Mouse (Mus musculus) neural tube, embryonic 15.5 days (tissue): ENCODE measurements at regions not wholly inside any gene's neighbourhood (a gene's known extent, or its start where the extent isn't known, plus 50 kb on each side); places are given as distances from the start of the nearest gene placed in this dataset.

Experiments
- ATAC-seq: fragments of 200-750 bp; cut with Nextera tagmentation; 2 replicates; pipeline ENCODE4 v1.8.0; 2017; ENCODE audit warnings: mild to moderate bottlenecking, moderate TSS enrichment, moderate library complexity; ENCODE audit not compliant: low FRiP score
- H3K27ac ChIP-seq: fragments of 300-500 bp; sonication (generic); replicated peaks from 2 replicates; pipeline ENCODE4 v1.5.1; 2015; ENCODE audit warnings: mild to moderate bottlenecking, inconsistent platforms
- H3K27me3 ChIP-seq: fragments of 300-500 bp; sonication (generic); replicated peaks from 2 replicates; pipeline ENCODE4 v1.6.1; 2015; ENCODE audit warnings: inconsistent platforms
- H3K36me3 ChIP-seq: fragments of 300-500 bp; sonication (generic); 2 replicates; pipeline ENCODE4 v1.6.1; 2015; ENCODE audit warnings: inconsistent platforms
- H3K4me1 ChIP-seq: fragments of 300-500 bp; sonication (generic); 2 replicates; pipeline ENCODE4 v1.6.1; 2015; ENCODE audit warnings: inconsistent platforms
- H3K4me2 ChIP-seq: fragments of 300-500 bp; sonication (generic); 2 replicates; pipeline ENCODE4 v1.6.1; 2015; ENCODE audit warnings: inconsistent platforms, mild to moderate bottlenecking, moderate library complexity
- H3K4me3 ChIP-seq: fragments of 300-500 bp; sonication (generic); replicated peaks from 2 replicates; pipeline ENCODE4 v1.5.1; 2015; ENCODE audit warnings: mild to moderate bottlenecking, inconsistent platforms
- H3K9ac ChIP-seq: fragments of 300-500 bp; sonication (generic); replicated peaks from 2 replicates; pipeline ENCODE4 v1.6.1; 2015; ENCODE audit warnings: mild to moderate bottlenecking, inconsistent platforms
- H3K9me3 ChIP-seq: fragments of 300-500 bp; sonication (generic); replicated peaks from 2 replicates; pipeline ENCODE4 v1.6.1; 2016; ENCODE audit warnings: inconsistent platforms
- WGBS: fragments of 180-500 bp; shearing (Covaris S2); methylation state at CpG from one replicate; pipeline ENCODE4 v1.1.7; 2015; ENCODE audit warnings: mixed read lengths; 5-methylcytosine and 5-hydroxymethylcytosine counted together

DNA sequence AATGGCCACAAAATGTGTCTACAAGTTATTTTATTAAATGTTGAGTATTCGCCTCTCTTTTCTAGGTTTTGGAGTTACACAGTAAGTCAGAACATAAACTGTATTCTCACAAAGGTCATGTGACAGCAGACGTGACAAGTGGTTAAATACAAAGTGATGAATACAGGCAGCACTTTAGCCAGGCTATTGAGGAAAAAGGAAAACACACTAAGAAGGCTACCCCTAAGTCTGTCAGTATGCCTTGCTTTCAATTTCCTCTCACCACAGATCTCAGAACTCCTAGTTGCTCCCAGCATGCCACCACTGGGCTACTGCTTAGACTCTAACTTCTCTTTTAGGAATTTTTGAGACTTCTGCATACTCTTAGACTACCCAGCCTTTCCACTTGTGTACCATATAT, 297.9 kb upstream of the Pex5l start:
- Histone ChIP-seq H3K27ac (no peak overlapping the region), H3K4me1 (no peaks in the 10 kb centered on the region), H3K36me3 (no peaks in the 10 kb centered on the region), H3K9me3 (no peaks in the 10 kb centered on the region), H3K27me3 (no peaks in the 10 kb centered on the region), H3K9ac (no peak overlapping the region), H3K4me3 (no peak overlapping the region), H3K4me2 (no peak overlapping the region)
- no peak for ATAC-seq
- 44% methylated on average over 2 of the region's 2 CpGs for WGBS

DNA sequence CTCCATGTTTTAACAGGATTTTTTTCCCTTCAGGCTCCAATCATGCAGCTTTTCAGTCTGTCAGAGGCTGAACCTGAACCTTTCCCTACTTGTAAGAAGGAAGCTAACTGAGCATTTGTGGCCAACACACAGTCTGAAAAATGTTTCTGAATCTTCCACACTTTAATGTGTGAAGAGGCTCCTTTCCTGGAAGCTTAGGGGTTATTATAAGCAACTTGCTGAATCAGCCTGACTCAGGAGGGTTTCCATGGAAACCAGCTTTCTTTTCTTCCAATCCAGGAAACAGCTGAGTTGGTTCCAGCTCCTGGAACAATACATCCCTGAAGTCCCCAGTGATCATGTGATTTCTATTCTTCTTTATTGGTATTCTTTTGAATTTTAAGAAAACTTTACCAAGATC, 297.5 kb upstream of the Pex5l start:
- Histone ChIP-seq H3K4me3 (no peak overlapping the region), H3K36me3 (no peaks in the 10 kb centered on the region), H3K4me2 (no peak overlapping the region), H3K9me3 (no peaks in the 10 kb centered on the region), H3K27ac (no peak overlapping the region), H3K4me1 (no peaks in the 10 kb centered on the region), H3K27me3 (no peaks in the 10 kb centered on the region), H3K9ac (no peak overlapping the region)
- ATAC-seq = no peak

- Histone ChIP-seq H3K4me1 (no peaks in the 10 kb centered on the region), H3K27ac (no peak overlapping the region), H3K9me3 (no peaks in the 10 kb centered on the region), H3K36me3 (no peaks in the 10 kb centered on the region), H3K27me3 (no peaks in the 10 kb centered on the region), H3K4me2 (no peak overlapping the region), H3K9ac (no peak overlapping the region), H3K4me3 (no peak overlapping the region)
- WGBS = 58% methylated on average over 3 of the region's 3 CpGs
- ATAC-seq = no peak
These were observed 273.9 kb upstream of the Pex5l start for GRCm38 (mm10) chr3:33416922-33417321.

- no peaks in the 10 kb centered on the region for H3K27me3 ChIP-seq
- H3K27ac ChIP-seq = no peak overlapping the region
- WGBS = 95% methylated on average over 1 of the region's 1 CpGs
- H3K9me3 ChIP-seq = no peaks in the 10 kb centered on the region
- no peak overlapping the region for H3K4me3 ChIP-seq
- ATAC-seq = no peak
- no peaks in the 10 kb centered on the region for H3K36me3 ChIP-seq
- no peak overlapping the region for H3K4me2 ChIP-seq
- no peaks in the 10 kb centered on the region for H3K4me1 ChIP-seq
- no peak overlapping the region for H3K9ac ChIP-seq
These were observed 273.3 kb upstream of the Pex5l start for GRCm38 (mm10) chr3:33416321-33416720.

DNA sequence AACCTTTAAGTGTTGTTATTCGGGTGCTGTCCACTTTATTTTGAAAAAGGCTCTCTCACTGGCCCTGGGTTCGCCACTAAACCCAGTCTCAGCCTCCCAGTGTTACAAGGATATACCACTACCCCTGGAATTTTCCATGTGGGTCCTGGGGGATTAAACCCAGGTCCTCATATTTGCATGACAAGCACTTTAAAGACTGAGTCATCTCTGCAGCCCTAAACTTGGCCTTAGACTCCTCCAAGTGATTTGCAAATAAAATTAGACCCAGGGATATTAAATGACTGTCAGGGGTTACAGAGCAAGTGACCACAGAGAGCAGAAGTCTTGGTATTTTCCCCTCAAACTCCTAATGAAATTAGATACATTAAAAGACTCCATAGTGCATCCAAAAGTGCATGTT, 258.9 kb upstream of the Pex5l start:
- WGBS = 78% methylated on average over 2 of the region's 2 CpGs
- Histone ChIP-seq H3K4me3 (no peak overlapping the region), H3K27ac (no peak overlapping the region), H3K9me3 (no peaks in the 10 kb centered on the region), H3K27me3 (no peaks in the 10 kb centered on the region), H3K4me1 (no peaks in the 10 kb centered on the region), H3K4me2 (no peak overlapping the region), H3K36me3 (no peaks in the 10 kb centered on the region), H3K9ac (no peak overlapping the region)
- no peak for ATAC-seq

DNA sequence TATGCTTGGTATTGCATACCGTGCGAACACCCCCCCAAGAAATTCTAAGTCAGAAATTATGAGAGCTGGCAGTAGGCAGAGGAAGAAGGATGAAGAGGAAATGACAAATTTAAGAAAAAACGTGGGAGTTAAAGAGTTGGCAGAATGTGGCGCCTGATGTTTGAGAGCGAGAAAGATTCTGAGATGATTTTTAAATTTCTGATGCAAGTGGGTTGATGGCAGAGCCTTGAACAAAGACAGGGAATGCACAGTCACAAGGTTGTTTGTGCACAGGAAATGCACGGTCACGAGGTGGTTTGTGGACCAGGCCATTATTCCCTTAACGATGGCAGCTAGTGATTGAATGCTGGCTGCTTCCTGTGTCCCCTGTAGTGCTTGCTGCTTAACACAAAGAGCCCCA, 256.3 kb upstream of the Pex5l start:
- Histone ChIP-seq H3K9ac (no peak overlapping the region), H3K4me1 (no peaks in the 10 kb centered on the region), H3K27ac (no peak overlapping the region), H3K9me3 (no peaks in the 10 kb centered on the region), H3K4me3 (no peak overlapping the region), H3K36me3 (no peaks in the 10 kb centered on the region), H3K27me3 (no peaks in the 10 kb centered on the region), H3K4me2 (no peak overlapping the region)
- 65% methylated on average over 8 of the region's 8 CpGs for WGBS
- no peak for ATAC-seq

GRCm38 (mm10) chr3:33398326-33398725, 255.3 kb upstream of the Pex5l start:
- H3K4me3 ChIP-seq = no peak overlapping the region
- WGBS = 72% methylated on average over 2 of the region's 2 CpGs
- no peaks in the 10 kb centered on the region for H3K9me3 ChIP-seq
- H3K36me3 ChIP-seq = no peaks in the 10 kb centered on the region
- no peaks in the 10 kb centered on the region for H3K4me1 ChIP-seq
- H3K9ac ChIP-seq = no peak overlapping the region
- no peak overlapping the region for H3K4me2 ChIP-seq
- H3K27me3 ChIP-seq = no peaks in the 10 kb centered on the region
- no peak overlapping the region for H3K27ac ChIP-seq
- ATAC-seq = no peak

DNA sequence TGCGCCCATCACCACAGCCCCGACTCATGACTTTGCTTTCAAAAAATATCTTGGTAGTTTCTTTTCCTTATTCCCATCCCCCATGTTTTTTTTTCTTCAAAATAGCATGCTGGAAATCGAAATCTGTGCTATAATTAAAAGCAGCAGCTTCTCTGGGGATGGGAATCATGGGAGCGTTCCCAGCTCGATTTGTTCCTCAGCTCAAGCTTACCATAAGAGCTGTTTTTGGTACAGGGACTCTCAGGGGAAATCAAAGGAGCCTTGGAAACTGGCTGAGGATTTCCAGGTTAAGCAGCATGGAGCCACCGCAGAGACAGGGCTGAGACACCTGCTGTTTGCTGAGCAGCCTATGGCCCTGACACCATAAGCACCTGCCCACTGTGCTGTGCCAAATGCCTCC, 254.2 kb upstream of the Pex5l start:
- Histone ChIP-seq H3K9me3 (no peaks in the 10 kb centered on the region), H3K27ac (no peak overlapping the region), H3K9ac (no peak overlapping the region), H3K36me3 (no peaks in the 10 kb centered on the region), H3K4me3 (no peak overlapping the region), H3K27me3 (no peaks in the 10 kb centered on the region), H3K4me2 (no peak overlapping the region), H3K4me1 (no peaks in the 10 kb centered on the region)
- 80% methylated on average over 6 of the region's 6 CpGs for WGBS
- ATAC-seq = no peak

- Histone ChIP-seq H3K4me3 (no peak overlapping the region), H3K4me2 (no peak overlapping the region), H3K36me3 (no peaks in the 10 kb centered on the region), H3K27ac (no peak overlapping the region), H3K9ac (no peak overlapping the region), H3K9me3 (no peaks in the 10 kb centered on the region), H3K4me1 (no peaks in the 10 kb centered on the region), H3K27me3 (no peaks in the 10 kb centered on the region)
- ATAC-seq = no peak
- WGBS = 91% methylated on average over 1 of the region's 1 CpGs
These were observed 249.4 kb upstream of the Pex5l start for GRCm38 (mm10) chr3:33392541-33392822.

DNA sequence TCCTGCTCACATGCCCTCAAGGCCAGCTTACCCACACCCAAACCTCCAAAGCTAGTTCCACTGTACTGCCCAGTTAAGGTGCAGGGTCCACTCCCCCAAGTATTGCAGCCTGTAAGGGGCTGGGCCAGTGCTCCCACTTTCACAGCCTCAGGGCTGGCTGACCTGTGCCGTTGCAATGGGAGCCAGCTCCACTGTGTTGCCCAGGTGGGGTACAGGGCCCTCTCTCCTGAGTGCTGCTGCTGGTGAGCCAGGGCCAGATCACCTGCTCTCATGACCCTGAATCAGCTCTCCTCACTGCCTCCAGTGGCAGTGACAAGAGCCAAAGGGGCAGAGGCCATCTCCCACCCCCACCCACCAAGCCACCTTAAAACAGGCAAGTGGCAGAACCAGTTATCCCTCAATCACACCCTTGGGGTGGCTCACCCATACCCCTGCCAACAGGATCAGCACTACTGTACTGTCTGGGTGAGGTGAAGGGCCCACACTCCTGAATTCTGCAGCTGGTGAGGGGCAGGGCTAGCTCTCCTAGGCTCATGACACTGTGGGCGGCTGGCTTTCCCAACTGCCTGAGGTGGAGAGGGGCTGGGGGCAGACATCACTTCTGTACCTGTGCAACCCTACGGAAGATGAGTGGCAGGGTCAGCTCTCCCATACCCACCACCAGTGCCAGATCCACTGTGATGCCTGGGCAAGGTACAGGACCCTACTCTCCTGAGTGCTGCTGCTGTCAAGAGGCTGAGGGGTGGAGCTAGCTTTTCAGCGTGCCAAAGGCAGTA, 248.9 kb upstream of the Pex5l start:
- no peak overlapping the region for H3K27ac ChIP-seq
- H3K4me1 ChIP-seq = no peaks in the 10 kb centered on the region
- H3K36me3 ChIP-seq = no peaks in the 10 kb centered on the region
- no peak overlapping the region for H3K4me3 ChIP-seq
- WGBS = 90% methylated on average over 4 of the region's 4 CpGs
- H3K27me3 ChIP-seq = no peaks in the 10 kb centered on the region
- ATAC-seq = no peak; the same call in 1 of the 2 replicates
- H3K9me3 ChIP-seq = no peaks in the 10 kb centered on the region
- H3K4me2 ChIP-seq = no peak overlapping the region
- H3K9ac ChIP-seq = no peak overlapping the region

- Histone ChIP-seq H3K9ac (no peak overlapping the region), H3K4me1 (no peaks in the 10 kb centered on the region), H3K36me3 (no peaks in the 10 kb centered on the region), H3K4me3 (no peak overlapping the region), H3K9me3 (no peaks in the 10 kb centered on the region), H3K4me2 (no peak overlapping the region), H3K27ac (no peak overlapping the region), H3K27me3 (no peaks in the 10 kb centered on the region)
- no peak for ATAC-seq
- WGBS = 73% methylated on average over 1 of the region's 1 CpGs
These were observed 245.1 kb upstream of the Pex5l start for GRCm38 (mm10) chr3:33388171-33388570.

GRCm38 (mm10) chr3:33383622-33384021, 240.6 kb upstream of the Pex5l start:
- WGBS = 96% methylated on average over 1 of the region's 1 CpGs
- no peak overlapping the region for H3K27ac ChIP-seq
- no peak for ATAC-seq
- H3K36me3 ChIP-seq = no peaks in the 10 kb centered on the region
- H3K4me2 ChIP-seq = no peak overlapping the region
- H3K27me3 ChIP-seq = no peaks in the 10 kb centered on the region
- H3K9me3 ChIP-seq = no peaks in the 10 kb centered on the region
- H3K4me3 ChIP-seq = no peak overlapping the region
- no peak overlapping the region for H3K9ac ChIP-seq
- H3K4me1 ChIP-seq = no peaks in the 10 kb centered on the region

- H3K4me2 ChIP-seq = no peak overlapping the region
- H3K4me3 ChIP-seq = no peak overlapping the region
- 88% methylated on average over 2 of the region's 2 CpGs for WGBS
- H3K27me3 ChIP-seq = no peaks in the 10 kb centered on the region
- H3K4me1 ChIP-seq = no peaks in the 10 kb centered on the region
- H3K9me3 ChIP-seq = no peaks in the 10 kb centered on the region
- no peak for ATAC-seq
- no peak overlapping the region for H3K9ac ChIP-seq
- no peaks in the 10 kb centered on the region for H3K36me3 ChIP-seq
- no peak overlapping the region for H3K27ac ChIP-seq
These were observed 236.6 kb upstream of the Pex5l start for GRCm38 (mm10) chr3:33379604-33380003.
